In genomic region chr1:124409781-124410180, GRCm38 (mm10) we compare ENCODE assay signal across 21 mouse cellular contexts.
A peak's percentile ranks its signal among the peaks of the same experiment; 100 is the strongest.
DNase-seq lines count a peak whose midpoint lies in the region; ATAC-seq and TF ChIP-seq lines count a peak whose summit lies in the region.
"Had no signal": no experiment of that assay in that cellular context is flagged by ENCODE, and none has a peak within 500 bp of the region (broad histone marks: within the 10 kb centered on the region; RNA-seq: fewer than 3 reads in every experiment).

No protein-coding gene starts in this region.

- H3K4me3 ChIP-seq in forebrain, postnatal 0 days (ENCODE audit: low read depth, low read length), result no peak overlapping the region
- H3K4me3 ChIP-seq in forebrain, embryonic 15.5 days, result no peak overlapping the region
- H3K4me3 ChIP-seq in heart, embryonic 11.5 days (ENCODE audit: low read depth, low read length), result no peak overlapping the region
- H3K4me3 ChIP-seq: embryonic facial prominence, embryonic 12.5 days; hindbrain, embryonic 12.5 days had no signal

- no peaks in the 10 kb centered on the region for H3K9me3 ChIP-seq in forebrain, postnatal 0 days (ENCODE audit: low read length)
- no peaks in the 10 kb centered on the region for H3K9me3 ChIP-seq in forebrain, embryonic 15.5 days
- H3K9me3 ChIP-seq in heart, embryonic 11.5 days (replicated peaks; ENCODE audit: control insufficient read depth, low read length), result no peaks in the 10 kb centered on the region
- H3K9me3 ChIP-seq: embryonic facial prominence, embryonic 12.5 days; hindbrain, embryonic 12.5 days had no signal

- no peak overlapping the region for H3K4me2 ChIP-seq in forebrain, postnatal 0 days (ENCODE audit: low read depth)
- H3K4me2 ChIP-seq in forebrain, embryonic 15.5 days (replicated peaks), result no peak overlapping the region
- no peak overlapping the region for H3K4me2 ChIP-seq in heart, embryonic 11.5 days
- H3K4me2 ChIP-seq: embryonic facial prominence, embryonic 12.5 days; hindbrain, embryonic 12.5 days had no signal

- no peak overlapping the region for H3K27ac ChIP-seq in forebrain, postnatal 0 days (ENCODE audit: low read depth, low read length)
- H3K27ac ChIP-seq in forebrain, embryonic 15.5 days (replicated peaks), result no peak overlapping the region
- no peak overlapping the region for H3K27ac ChIP-seq in heart, embryonic 11.5 days (ENCODE audit: low read depth, low read length)
- H3K27ac ChIP-seq: embryonic facial prominence, embryonic 12.5 days; hindbrain, embryonic 12.5 days had no signal

- TF ChIP-seq CTCF in forebrain, postnatal 0 days (IDR thresholded peaks at IDR 0.05; ENCODE audit: low read depth), result no peak

- H3K4me1 ChIP-seq in forebrain, postnatal 0 days (ENCODE audit: insufficient read depth), result no peaks in the 10 kb centered on the region
- no peaks in the 10 kb centered on the region for H3K4me1 ChIP-seq in forebrain, embryonic 15.5 days
- H3K4me1 ChIP-seq in heart, embryonic 11.5 days (ENCODE audit: control insufficient read depth, insufficient read depth, low read length), result no peaks in the 10 kb centered on the region
- H3K4me1 ChIP-seq: embryonic facial prominence, embryonic 12.5 days; hindbrain, embryonic 12.5 days had no signal

- no peak; the same call in 1 of the 2 replicates for ATAC-seq in forebrain, postnatal 0 days
- no peak for ATAC-seq in forebrain, embryonic 15.5 days (replicated peaks)
- ATAC-seq in heart, embryonic 11.5 days (replicated peaks; ENCODE audit: insufficient number of reproducible peaks, low FRiP score, low TSS enrichment), result no peak
- ATAC-seq: activated CD4-positive, CD25-positive, alpha-beta regulatory T cell, adult 4 months; hindbrain, embryonic 16.5 days; inflammation-experienced regulatory T-cells, adult 6 months; intestine, postnatal 0 days had no signal

- DNase-seq in cerebellum, postnatal 14 days, result peak; percentile 4 to 13
- no peak for DNase-seq in cerebellum, postnatal 25 days
- peak; percentile 18 for DNase-seq in forebrain, postnatal 0 days
- DNase-seq in right cerebral cortex, postnatal 10 days (ENCODE audit: low spot score in 2 of 2), result peak; percentile 44 to 46
- no peak for DNase-seq in right cerebral cortex, postnatal 25 days
- DNase-seq: adrenal gland, postnatal 25 days; cerebellum, adult 18-20 months; cerebellum, adult 9-11 months; gastrocnemius, postnatal 36 days; heart, adult 11 months; heart, postnatal 10 days; heart, postnatal 4 days had no signal

- H3K9ac ChIP-seq in forebrain, postnatal 0 days, result no peak overlapping the region
- H3K9ac ChIP-seq in forebrain, embryonic 15.5 days (replicated peaks), result no peak overlapping the region
- no peak overlapping the region for H3K9ac ChIP-seq in heart, embryonic 11.5 days (ENCODE audit: low read depth, low read length)
- H3K9ac ChIP-seq: embryonic facial prominence, embryonic 12.5 days; hindbrain, embryonic 12.5 days had no signal

- H3K27me3 ChIP-seq in forebrain, postnatal 0 days (ENCODE audit: insufficient read depth, low read length), result no peaks in the 10 kb centered on the region
- H3K27me3 ChIP-seq in forebrain, embryonic 15.5 days, result no peaks in the 10 kb centered on the region
- H3K27me3 ChIP-seq in heart, embryonic 11.5 days (ENCODE audit: control insufficient read depth, insufficient read depth, low read length), result no peaks in the 10 kb centered on the region
- H3K27me3 ChIP-seq: embryonic facial prominence, embryonic 12.5 days; hindbrain, embryonic 12.5 days; Patski had no signal

- H3K36me3 ChIP-seq in forebrain, postnatal 0 days (ENCODE audit: insufficient read depth), result no peaks in the 10 kb centered on the region
- no peaks in the 10 kb centered on the region for H3K36me3 ChIP-seq in forebrain, embryonic 15.5 days
- no peaks in the 10 kb centered on the region for H3K36me3 ChIP-seq in heart, embryonic 11.5 days (ENCODE audit: control insufficient read depth, insufficient read depth, low read length)
- H3K36me3 ChIP-seq: embryonic facial prominence, embryonic 12.5 days; hindbrain, embryonic 12.5 days had no signal

- WGBS in forebrain, postnatal 0 days, result 32% methylated on average over 3 of the region's 3 CpGs
- WGBS in forebrain, embryonic 15.5 days, result 39% methylated on average over 3 of the region's 3 CpGs
- 73% methylated on average over 3 of the region's 3 CpGs for WGBS in heart, embryonic 11.5 days (ENCODE audit: insufficient replicate concordance)

Comparison
In these comparisons a context has a peak if more than half of its experiments do, and no peak if none do; other contexts are left out.
1. DNase-seq: peak in cerebellum, postnatal 14 days (2 of 2), forebrain, postnatal 0 days (single experiment) and right cerebral cortex, postnatal 10 days (2 of 2); none in cerebellum, postnatal 25 days (0 of 2) and right cerebral cortex, postnatal 25 days (single experiment).